Mouse (Mus musculus) left cerebral cortex, postnatal 14 days (tissue): Measurements from ENCODE around the gene F13a1. TPM values are rescaled to one million over a fixed set of nuclear protein-coding genes. Genes with fewer than 3 reads are reported as not detected.

ENCODE experiments used
- DNase-seq, 2 experiments: peaks; one replicate each; pipeline ENCODE4 v3.0.0; 2021 to 2022; ENCODE audit warnings: low spot score in 2 of 2, mixed read lengths in 1 of 2
- intact Hi-C: fragments of 180-260 bp; cut with DNase I; formaldehyde crosslinking; loops from one replicate; pipeline ENCODE4 v1.15.1; 2025
- total RNA-seq, 2 experiments: library from RNA; stranded (reverse); gene quantifications; 2 replicates each; pipeline ENCODE4 v1.2.3; 2021

F13a1 gene
- total RNA-seq, 2 experiments from 2014 or later: 3.7 to 4.9 TPM

- no peak for DNase-seq
- intact Hi-C loops: no loop called here
These were observed 87.1 kb downstream of the F13a1 start for GRCm38 (mm10) chr13:36962926-36963325.

- intact Hi-C loops: no loop called here
- DNase-seq: peak; percentile 13 to 14
These were observed 91.0 kb downstream of the F13a1 start for GRCm38 (mm10) chr13:36958996-36959395.

GRCm38 (mm10) chr13:36954937-36955336 lies 95.1 kb downstream of the F13a1 start:
- intact Hi-C loops: no loop called here
- DNase-seq: no peak

- no peak for DNase-seq
- intact Hi-C loops: no loop called here
These were observed 96.4 kb downstream of the F13a1 start for GRCm38 (mm10) chr13:36953676-36954075.

GRCm38 (mm10) chr13:36941891-36942290 lies 108.2 kb downstream of the F13a1 start:
- intact Hi-C loops: no loop called here
- peak in 1 of 2 experiments; percentile 10 for DNase-seq

- intact Hi-C loops: no loop called here
- DNase-seq: no peak
These were observed 118.0 kb downstream of the F13a1 start for GRCm38 (mm10) chr13:36932066-36932465.

GRCm38 (mm10) chr13:36919737-36920136 lies 130.3 kb downstream of the F13a1 start:
- intact Hi-C loops: no loop called here

GRCm38 (mm10) chr13:36903885-36904284 lies 146.2 kb downstream of the F13a1 start:
- intact Hi-C loops: no loop called here
- DNase-seq: no peak

More at GRCm38 (mm10) chr13:36919737-36920136, 130.3 kb downstream of the F13a1 start:
- DNase-seq: no peak

GRCm38 (mm10) chr13:36903447-36903846 lies 146.6 kb downstream of the F13a1 start:
- DNase-seq: no peak
- intact Hi-C loops: no loop called here

- intact Hi-C loops: no loop called here
- DNase-seq: no peak
These were observed 148.4 kb downstream of the F13a1 start for GRCm38 (mm10) chr13:36901603-36902002.

- intact Hi-C loops: no loop called here
- no peak for DNase-seq
These were observed 149.0 kb downstream of the F13a1 start for GRCm38 (mm10) chr13:36901016-36901415.

GRCm38 (mm10) chr13:36896061-36896460 lies 154.0 kb downstream of the F13a1 start:
- no peak for DNase-seq
- intact Hi-C loops: no loop called here

GRCm38 (mm10) chr13:36893762-36894161 lies 156.3 kb downstream of the F13a1 start:
- intact Hi-C loops: loop anchor here (2.0 to 5.0 kb wide), 2 partner anchors 239 to 419 kb away; no protein-coding TSS in a partner anchor
- DNase-seq: peak; percentile 58 to 77

GRCm38 (mm10) chr13:36892216-36892615 lies 157.8 kb downstream of the F13a1 start:
- DNase-seq: peak; percentile 16 to 72
- intact Hi-C loops: loop anchor here (2.0 to 5.0 kb wide), 2 partner anchors 240 to 421 kb away; no protein-coding TSS in a partner anchor

- no peak for DNase-seq
- intact Hi-C loops: no loop called here
These were observed 164.1 kb downstream of the F13a1 start for GRCm38 (mm10) chr13:36885973-36886372.

- intact Hi-C loops: no loop called here
- DNase-seq: no peak
These were observed 210.9 kb downstream of the F13a1 start for GRCm38 (mm10) chr13:36839111-36839510.
